Mouse (Mus musculus) kidney, adult 2 months (tissue): ENCODE data around the gene Cpxm2.

Experiments
- CTCF ChIP-seq: fragments of 200-500 bp; conservative IDR thresholded peaks from 2 replicates; pipeline ENCODE4 v1.5.1; 2011; ENCODE audit warnings: low read depth, mild to moderate bottlenecking, control low read depth, low read length, moderate library complexity, mixed read lengths; ENCODE audit not compliant: insufficient read depth, insufficient read length
- POLR2A ChIP-seq: fragments of 200-500 bp; IDR thresholded peaks from one replicate; pipeline ENCODE4 v1.6.1; 2011; ENCODE audit warnings: low read depth, low read length, control low read depth

GRCm38 (mm10) chr7:132169419-132170169 lies 15.1 kb upstream of the Cpxm2 start:
- TF ChIP-seq CTCF, result no peak
- TF ChIP-seq POLR2A, result no peak
